Mouse (Mus musculus) lung, embryonic 15.5 days (tissue): ENCODE data around the gene 7530416G11Rik. TPM values are rescaled to one million over a fixed set of nuclear protein-coding genes. Genes with fewer than 3 reads are reported as not detected.

Experiments used
- ATAC-seq: fragments of 200-750 bp; cut with Nextera tagmentation; 2 replicates; pipeline ENCODE4 v1.8.0; 2017; ENCODE audit warnings: moderate number of reproducible peaks, borderline replicate concordance; ENCODE audit not compliant: low FRiP score, low TSS enrichment; ENCODE audit errors: extremely low read depth
- H3K27ac ChIP-seq: fragments of 300-500 bp; sonication (generic); 2 replicates; pipeline ENCODE4 v1.5.1; 2015; ENCODE audit warnings: moderate library complexity, mild to moderate bottlenecking, inconsistent platforms
- H3K27me3 ChIP-seq: fragments of 300-500 bp; sonication (generic); 2 replicates; pipeline ENCODE4 v1.6.1; 2015; ENCODE audit warnings: inconsistent platforms
- H3K36me3 ChIP-seq: fragments of 300-500 bp; sonication (generic); 2 replicates; pipeline ENCODE4 v1.6.1; 2015; ENCODE audit warnings: inconsistent platforms
- H3K4me1 ChIP-seq: fragments of 300-500 bp; sonication (generic); 2 replicates; pipeline ENCODE4 v1.6.1; 2015; ENCODE audit warnings: inconsistent platforms
- H3K4me2 ChIP-seq: fragments of 300-500 bp; sonication (generic); 2 replicates; pipeline ENCODE4 v1.6.1; 2015; ENCODE audit warnings: inconsistent platforms, mild to moderate bottlenecking, moderate library complexity
- H3K4me3 ChIP-seq: fragments of 300-500 bp; sonication (generic); 2 replicates; pipeline ENCODE4 v1.5.1; 2015; ENCODE audit warnings: mild to moderate bottlenecking, inconsistent platforms
- H3K9ac ChIP-seq: fragments of 300-500 bp; sonication (generic); 2 replicates; pipeline ENCODE4 v1.6.1; 2015; ENCODE audit warnings: inconsistent platforms
- H3K9me3 ChIP-seq: fragments of 300-500 bp; sonication (generic); 2 replicates; pipeline ENCODE4 v1.6.1; 2016; ENCODE audit warnings: inconsistent platforms
- WGBS: fragments of 180-500 bp; shearing (Covaris S2); methylation state at CpG from one replicate; pipeline ENCODE4 v1.1.7; 2015; 5-methylcytosine and 5-hydroxymethylcytosine counted together
- polyA plus RNA-seq: library from polyadenylated mRNA; unstranded; fragments of >200 nt; fragmentation: Nextera tagmentation; extraction: Ambion mirVana; gene quantifications from 2 replicates; pipeline ENCODE4 v1.2.1, GENCODE M21; 2015

The 7530416G11Rik gene
- polyA plus RNA-seq, 1 experiment from 2014 or later: not detected

DNA sequence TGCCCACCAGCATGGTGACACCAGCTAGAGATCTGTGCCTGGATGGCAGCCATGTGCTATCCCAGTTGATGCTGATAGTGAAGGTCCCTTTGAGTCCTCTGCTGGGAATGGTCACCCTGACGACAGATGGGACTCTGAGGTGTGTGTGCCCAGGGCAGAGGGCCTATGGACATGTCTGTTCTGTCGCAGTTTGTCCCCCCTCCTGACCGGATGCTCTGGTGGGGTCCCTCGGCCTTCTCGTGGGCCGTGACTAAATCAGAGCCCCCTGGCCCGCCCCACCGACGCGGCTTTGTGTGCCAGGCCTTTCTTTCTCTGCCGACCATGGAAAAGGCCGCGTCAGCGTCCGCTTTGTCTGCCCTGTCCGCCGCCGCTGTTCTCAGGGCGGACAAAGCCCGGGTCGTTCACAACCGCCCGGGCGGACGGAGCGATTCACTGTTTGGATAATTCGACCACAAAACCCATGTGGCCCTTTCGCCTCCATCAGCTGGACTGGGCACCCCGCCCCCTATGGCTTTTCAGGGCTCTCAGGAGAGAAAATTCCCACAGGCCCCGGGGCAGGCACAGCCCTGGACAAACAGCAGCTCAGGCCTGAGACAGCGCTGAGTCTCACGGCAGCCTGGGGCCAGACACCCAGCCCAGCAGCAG, 4.5 kb upstream of the 7530416G11Rik start:
- no peak for ATAC-seq
- 68% methylated on average over 32 of the region's 32 CpGs for WGBS
- H3K4me1 ChIP-seq: peaks cover 22% of the 10 kb centered on the region
- no peak overlapping the region for H3K4me2 ChIP-seq
- no peaks in the 10 kb centered on the region for H3K27me3 ChIP-seq
- H3K4me3 ChIP-seq: no peak overlapping the region
- no peaks in the 10 kb centered on the region for H3K9me3 ChIP-seq
- H3K9ac ChIP-seq: no peak overlapping the region
- H3K27ac ChIP-seq: no peak overlapping the region
- H3K36me3 ChIP-seq: no peaks in the 10 kb centered on the region

GRCm38 (mm10) chr15:85506680-85507079, 3.7 kb upstream of the 7530416G11Rik start:
- WGBS: 52% methylated on average over 1 of the region's 1 CpGs
- ATAC-seq: no peak
- no peaks in the 10 kb centered on the region for H3K27me3 ChIP-seq

GRCm38 (mm10) chr15:85505118-85505925, 2.3 kb upstream of the 7530416G11Rik start:
- no peak overlapping the region for H3K9ac ChIP-seq
- H3K4me3 ChIP-seq: no peak overlapping the region
- no peaks in the 10 kb centered on the region for H3K27me3 ChIP-seq
- peak; percentile 50; the same call in 1 of the 2 replicates for ATAC-seq
- peaks cover 22% of the 10 kb centered on the region for H3K4me1 ChIP-seq
- H3K9me3 ChIP-seq: no peaks in the 10 kb centered on the region
- H3K4me2 ChIP-seq: peak overlapping the region; percentile 27
- WGBS: 49% methylated on average over 14 of the region's 14 CpGs
- no peaks in the 10 kb centered on the region for H3K36me3 ChIP-seq
- no peak overlapping the region for H3K27ac ChIP-seq

More at GRCm38 (mm10) chr15:85506680-85507079, 3.7 kb upstream of the 7530416G11Rik start:
- H3K9me3 ChIP-seq: no peaks in the 10 kb centered on the region
- no peaks in the 10 kb centered on the region for H3K36me3 ChIP-seq
- H3K27ac ChIP-seq: no peak overlapping the region
- H3K4me2 ChIP-seq: no peak overlapping the region
- no peak overlapping the region for H3K4me3 ChIP-seq
- H3K4me1 ChIP-seq: peaks cover 22% of the 10 kb centered on the region
- H3K9ac ChIP-seq: no peak overlapping the region

GRCm38 (mm10) chr15:85500267-85500666, 2.8 kb downstream of the 7530416G11Rik start:
- Histone ChIP-seq H3K4me3 (no peak overlapping the region), H3K4me1 (peaks cover 2% of the 10 kb centered on the region; the same call in 1 of the 2 replicates), H3K9ac (no peak overlapping the region), H3K27me3 (0 out of 2 replicates have a peak, but pooled peaks cover 5% of the 10 kb centered on the region), H3K4me2 (no peak overlapping the region), H3K36me3 (no peaks in the 10 kb centered on the region), H3K27ac (no peak overlapping the region), H3K9me3 (no peaks in the 10 kb centered on the region)
- no peak for ATAC-seq
- WGBS: 75% methylated on average over 10 of the region's 10 CpGs

DNA sequence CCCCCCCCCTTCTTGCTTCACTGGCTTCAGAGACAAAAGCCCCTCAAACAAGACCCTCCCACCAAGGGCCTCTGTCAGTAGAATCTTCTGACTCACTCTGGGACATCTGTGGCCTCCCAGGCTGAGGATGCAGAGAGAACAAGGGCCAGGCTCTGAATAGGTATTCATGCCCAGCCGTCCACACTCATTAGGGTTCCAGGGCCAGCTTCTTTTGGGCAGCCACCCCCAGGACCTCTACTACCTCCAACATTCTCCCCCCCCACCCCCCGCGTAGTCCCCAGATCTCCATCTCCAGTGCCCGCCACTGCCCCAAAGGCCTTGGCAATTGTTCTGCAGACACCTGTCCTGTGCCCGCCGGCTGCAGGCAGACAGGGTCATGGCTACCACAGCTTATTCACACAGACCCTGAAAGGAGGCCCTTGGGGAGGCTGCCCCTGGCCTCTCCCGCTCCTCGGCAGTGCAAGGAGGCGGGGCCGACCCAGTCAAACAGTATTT, 5.0 kb downstream of the 7530416G11Rik start:
- no peaks in the 10 kb centered on the region for H3K9me3 ChIP-seq
- WGBS: 51% methylated on average over 10 of the region's 10 CpGs
- no peaks in the 10 kb centered on the region for H3K36me3 ChIP-seq
- ATAC-seq: no peak
- no peak overlapping the region for H3K27ac ChIP-seq
- H3K27me3 ChIP-seq: 0 out of 2 replicates have a peak, but pooled peaks cover 5% of the 10 kb centered on the region
- no peak overlapping the region for H3K9ac ChIP-seq
- no peaks in the 10 kb centered on the region for H3K4me1 ChIP-seq
- H3K4me3 ChIP-seq: no peak overlapping the region
- no peak overlapping the region for H3K4me2 ChIP-seq

DNA sequence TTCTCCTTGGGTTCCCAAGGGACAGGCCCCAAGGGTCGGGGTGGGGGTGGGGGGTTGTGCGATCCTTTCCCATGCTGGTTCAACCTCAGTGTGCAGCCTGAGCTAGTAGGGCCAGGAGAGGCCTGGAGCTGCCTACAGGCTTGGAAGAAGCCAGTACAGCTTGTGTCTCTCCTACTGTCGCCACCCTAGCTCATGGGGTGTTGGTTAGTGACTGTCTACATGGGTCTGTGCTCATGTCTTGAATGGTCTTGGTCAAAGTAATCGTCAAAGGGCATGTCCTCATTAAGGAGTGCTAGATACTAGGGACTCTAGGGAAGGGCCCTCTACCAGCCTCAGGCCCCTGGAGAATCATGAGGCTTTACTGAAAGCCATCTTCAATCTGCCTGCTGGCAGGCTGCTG, 5.5 kb downstream of the 7530416G11Rik start:
- Histone ChIP-seq H3K9me3 (no peaks in the 10 kb centered on the region), H3K4me2 (no peak overlapping the region), H3K4me3 (no peak overlapping the region), H3K27ac (no peak overlapping the region), H3K9ac (no peak overlapping the region), H3K4me1 (no peaks in the 10 kb centered on the region), H3K27me3 (0 out of 2 replicates have a peak, but pooled peaks cover 5% of the 10 kb centered on the region), H3K36me3 (no peaks in the 10 kb centered on the region)
- 81% methylated on average over 4 of the region's 4 CpGs for WGBS
- ATAC-seq: no peak

- Histone ChIP-seq H3K4me1 (no peaks in the 10 kb centered on the region), H3K27ac (no peak overlapping the region), H3K9me3 (no peaks in the 10 kb centered on the region), H3K4me3 (no peak overlapping the region), H3K9ac (no peak overlapping the region), H3K36me3 (no peaks in the 10 kb centered on the region), H3K4me2 (no peak overlapping the region), H3K27me3 (peaks cover 6% of the 10 kb centered on the region; the same call in 1 of the 2 replicates)
- ATAC-seq: no peak
- WGBS: 15% methylated on average over 11 of the region's 11 CpGs
Measured at GRCm38 (mm10) chr15:85494163-85494621, 8.8 kb downstream of the 7530416G11Rik start.

- WGBS: 74% methylated on average over 7 of the region's 7 CpGs
- Histone ChIP-seq H3K4me1 (no peaks in the 10 kb centered on the region), H3K36me3 (no peaks in the 10 kb centered on the region), H3K9me3 (no peaks in the 10 kb centered on the region), H3K4me3 (no peak overlapping the region), H3K9ac (no peak overlapping the region), H3K27ac (no peak overlapping the region), H3K27me3 (peaks cover 6% of the 10 kb centered on the region; the same call in 1 of the 2 replicates), H3K4me2 (no peak overlapping the region)
- no peak for ATAC-seq
Measured at GRCm38 (mm10) chr15:85489751-85490150, 13.3 kb downstream of the 7530416G11Rik start.

GRCm38 (mm10) chr15:85488900-85489299, 14.1 kb downstream of the 7530416G11Rik start:
- Histone ChIP-seq H3K9ac (no peak overlapping the region), H3K4me3 (no peak overlapping the region), H3K27ac (no peak overlapping the region), H3K27me3 (peaks cover 6% of the 10 kb centered on the region; the same call in 1 of the 2 replicates), H3K4me2 (no peak overlapping the region), H3K9me3 (no peaks in the 10 kb centered on the region), H3K4me1 (no peaks in the 10 kb centered on the region), H3K36me3 (no peaks in the 10 kb centered on the region)
- ATAC-seq: no peak
- 77% methylated on average over 10 of the region's 10 CpGs for WGBS

- Histone ChIP-seq H3K9ac (no peak overlapping the region), H3K4me3 (no peak overlapping the region), H3K27ac (peak overlapping the region; percentile 58), H3K4me2 (no peak overlapping the region), H3K36me3 (no peaks in the 10 kb centered on the region), H3K9me3 (no peaks in the 10 kb centered on the region), H3K27me3 (no peaks in the 10 kb centered on the region), H3K4me1 (peaks cover 32% of the 10 kb centered on the region; the same call in 1 of the 2 replicates)
- ATAC-seq: peak; percentile 58
- WGBS: 23% methylated on average over 3 of the region's 3 CpGs
Measured at GRCm38 (mm10) chr15:85480630-85481029, 22.4 kb downstream of the 7530416G11Rik start.

GRCm38 (mm10) chr15:85479919-85480318, 23.1 kb downstream of the 7530416G11Rik start:
- Histone ChIP-seq H3K27me3 (no peaks in the 10 kb centered on the region), H3K4me1 (peaks cover 37% of the 10 kb centered on the region; the same call in 1 of the 2 replicates), H3K9ac (no peak overlapping the region), H3K27ac (peak overlapping the region; percentile 58), H3K36me3 (no peaks in the 10 kb centered on the region), H3K4me3 (no peak overlapping the region), H3K9me3 (no peaks in the 10 kb centered on the region), H3K4me2 (no peak overlapping the region)
- 43% methylated on average over 5 of the region's 5 CpGs for WGBS
- peak; percentile 63; the same call in 1 of the 2 replicates for ATAC-seq
